Mouse (Mus musculus): Measurements from ENCODE around the gene Dnajc3. TPM values are rescaled to one million over a fixed set of nuclear protein-coding genes. Genes with fewer than 3 reads are reported as not detected.

Gene Dnajc3
- polyA plus RNA-seq, 1 experiment: 19.2 TPM

GRCm38 (mm10) chr14:118928565-118928964 is 9.2 kb upstream of the Dnajc3 start:
- 85% methylated on average over 3 of the region's 3 CpGs for WGBS
- no peak for DNase-seq (ENCODE audit: low read depth, low spot score)

- 52% methylated on average over 2 of the region's 2 CpGs for WGBS
- no peak for DNase-seq (ENCODE audit: low read depth, low spot score)
Measured at GRCm38 (mm10) chr14:118929779-118930178, 8.0 kb upstream of the Dnajc3 start.

- DNase-seq (ENCODE audit: low read depth, low spot score): no peak
- 47% methylated on average over 2 of the region's 2 CpGs for WGBS
Measured at GRCm38 (mm10) chr14:118930777-118931176, 7.0 kb upstream of the Dnajc3 start.

GRCm38 (mm10) chr14:118931181-118931580 is 6.6 kb upstream of the Dnajc3 start:
- WGBS: 76% methylated on average over 2 of the region's 2 CpGs
- DNase-seq (ENCODE audit: low read depth, low spot score): no peak

- WGBS: 57% methylated on average over 8 of the region's 8 CpGs
- no peak for DNase-seq (ENCODE audit: low read depth, low spot score)
Measured at GRCm38 (mm10) chr14:118932956-118933355, 4.8 kb upstream of the Dnajc3 start.

- DNase-seq (ENCODE audit: low read depth, low spot score): no peak
- WGBS: 89% methylated on average over 9 of the region's 9 CpGs
Measured at GRCm38 (mm10) chr14:118934686-118935085, 3.1 kb upstream of the Dnajc3 start.

- 37% methylated on average over 3 of the region's 3 CpGs for WGBS
- DNase-seq (ENCODE audit: low read depth, low spot score): no peak
Measured at GRCm38 (mm10) chr14:118936236-118936635, 1.5 kb upstream of the Dnajc3 start.

- 33% methylated on average over 4 of the region's 4 CpGs for WGBS
- no peak for DNase-seq (ENCODE audit: low read depth, low spot score)
Measured at GRCm38 (mm10) chr14:118936952-118937351, 824 bp upstream of the Dnajc3 start.

GRCm38 (mm10) chr14:118938551-118938950 is 775 bp downstream of the Dnajc3 start:
- DNase-seq (ENCODE audit: low read depth, low spot score): no peak
- under 1% methylated on average over 7 of the region's 7 CpGs for WGBS

GRCm38 (mm10) chr14:118940796-118941495 is 3.2 kb downstream of the Dnajc3 start:
- no peak for DNase-seq (ENCODE audit: low read depth, low spot score)
- WGBS: 74% methylated on average over 4 of the region's 4 CpGs

GRCm38 (mm10) chr14:118942076-118942475 is 4.3 kb downstream of the Dnajc3 start:
- no peak for DNase-seq (ENCODE audit: low read depth, low spot score)
- 65% methylated on average over 12 of the region's 12 CpGs for WGBS

- no peak for DNase-seq (ENCODE audit: low read depth, low spot score)
- 75% methylated on average over 2 of the region's 2 CpGs for WGBS
Measured at GRCm38 (mm10) chr14:118944702-118945101, 6.9 kb downstream of the Dnajc3 start.

- no peak for DNase-seq (ENCODE audit: low read depth, low spot score)
- WGBS: 66% methylated on average over 1 of the region's 1 CpGs
Measured at GRCm38 (mm10) chr14:118948841-118949240, 11.1 kb downstream of the Dnajc3 start.

- WGBS: 92% methylated on average over 9 of the region's 9 CpGs
- no peak for DNase-seq (ENCODE audit: low read depth, low spot score)
Measured at GRCm38 (mm10) chr14:118951912-118952583, 14.3 kb downstream of the Dnajc3 start.

GRCm38 (mm10) chr14:118958010-118958409 is 20.2 kb downstream of the Dnajc3 start:
- 98% methylated on average over 3 of the region's 3 CpGs for WGBS
- DNase-seq (ENCODE audit: low read depth, low spot score): no peak

- DNase-seq (ENCODE audit: low read depth, low spot score): no peak
- WGBS: 95% methylated on average over 4 of the region's 4 CpGs
Measured at GRCm38 (mm10) chr14:118965356-118966000, 27.7 kb downstream of the Dnajc3 start.

- no peak for DNase-seq (ENCODE audit: low read depth, low spot score)
- WGBS: 76% methylated on average over 7 of the region's 7 CpGs
Measured at GRCm38 (mm10) chr14:118967646-118968045, 29.9 kb downstream of the Dnajc3 start.

- 92% methylated on average over 6 of the region's 6 CpGs for WGBS
- DNase-seq (ENCODE audit: low read depth, low spot score): no peak
Measured at GRCm38 (mm10) chr14:118972268-118972667, 34.5 kb downstream of the Dnajc3 start.

- no peak for DNase-seq (ENCODE audit: low read depth, low spot score)
- WGBS: 83% methylated on average over 8 of the region's 8 CpGs
Measured at GRCm38 (mm10) chr14:118977136-118977816, 39.5 kb downstream of the Dnajc3 start.

Measured in large intestine, adult 2 months (tissue).